Mouse (Mus musculus): ENCODE measurements around the gene Baz1a. TPM values are rescaled to one million over a fixed set of nuclear protein-coding genes. Genes with fewer than 3 reads are reported as not detected.
"Not testable (repeated sequence)": the region's sequence is repeated elsewhere in the genome, so short reads cannot be mapped to it uniquely, and the experiment has no call there.

Baz1a gene
- polyA plus RNA-seq, 1 experiment from 2014 or later = 33.2 TPM

DNA sequence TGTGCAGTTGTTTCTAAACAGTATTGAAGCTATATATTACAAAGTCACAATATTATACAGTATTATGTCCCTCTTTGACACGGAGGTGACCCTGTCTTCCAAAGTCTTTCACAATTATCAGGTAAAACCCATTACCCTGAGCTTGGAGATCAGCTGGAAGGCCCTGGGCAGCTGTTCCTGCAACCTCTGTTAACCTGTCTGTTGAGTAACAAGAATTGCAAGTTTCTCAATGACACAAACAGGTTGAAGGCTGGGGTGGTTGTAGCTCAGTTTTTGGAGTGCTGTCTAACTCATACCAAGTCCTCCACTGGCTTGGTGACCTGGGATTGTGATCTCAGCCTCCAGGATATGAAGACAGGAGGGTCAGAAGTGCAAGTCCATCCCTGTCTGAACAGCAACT is 1.1 kb downstream of the Baz1a start:
- no peak for DNase-seq (ENCODE audit: low spot score)

DNA sequence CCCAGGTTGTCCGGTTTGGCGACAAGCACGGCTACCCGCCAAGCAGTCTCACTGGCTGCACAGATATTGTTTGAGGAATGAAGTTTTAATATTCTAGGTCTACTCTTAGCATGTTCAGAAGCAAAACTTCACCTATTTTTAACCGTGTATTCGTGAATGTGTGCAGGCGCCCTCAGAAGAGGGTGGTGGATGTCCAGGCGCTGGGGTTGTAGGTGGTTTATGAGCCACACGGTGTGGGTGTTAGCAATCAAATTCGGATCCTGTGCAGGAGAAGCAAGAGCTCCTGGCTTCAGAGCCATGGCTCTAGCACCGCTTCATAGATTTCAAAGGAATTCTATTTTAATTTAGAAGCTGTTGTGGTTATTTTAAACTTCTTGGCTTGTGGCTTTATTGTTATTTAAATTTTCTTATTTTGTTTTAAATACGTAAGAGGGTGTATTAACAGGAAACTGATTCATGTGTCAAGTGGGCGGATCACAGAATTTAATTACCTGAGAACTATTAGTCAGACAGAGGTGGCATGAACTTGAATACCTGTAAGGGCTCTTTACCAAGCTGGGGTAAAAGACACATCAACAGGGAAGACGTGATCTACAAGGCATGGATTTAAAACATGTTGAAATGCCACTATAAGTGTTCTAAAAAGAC is 6.7 kb downstream of the Baz1a start:
- DNase-seq (ENCODE audit: low spot score) = no peak

DNA sequence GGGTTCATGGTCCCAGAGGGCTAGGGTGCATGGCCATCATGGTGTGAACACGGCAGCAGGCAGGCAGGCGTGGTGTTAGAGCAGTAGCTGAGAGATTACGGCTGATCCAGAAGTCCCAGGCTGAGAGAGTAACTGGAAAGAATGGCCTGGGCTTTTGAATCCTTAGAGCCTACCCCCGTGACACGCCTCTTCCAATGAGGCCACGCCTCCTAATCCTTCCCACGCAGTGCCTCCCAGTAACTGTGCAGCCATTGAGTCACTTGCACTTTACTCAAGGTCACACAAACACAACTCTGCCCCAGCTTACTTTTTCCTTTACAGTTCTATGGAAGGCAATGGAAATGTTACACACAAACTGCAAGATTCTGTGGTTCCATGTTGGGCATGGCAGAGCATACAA is 8.1 kb downstream of the Baz1a start:
- no peak for DNase-seq (ENCODE audit: low spot score)

DNA sequence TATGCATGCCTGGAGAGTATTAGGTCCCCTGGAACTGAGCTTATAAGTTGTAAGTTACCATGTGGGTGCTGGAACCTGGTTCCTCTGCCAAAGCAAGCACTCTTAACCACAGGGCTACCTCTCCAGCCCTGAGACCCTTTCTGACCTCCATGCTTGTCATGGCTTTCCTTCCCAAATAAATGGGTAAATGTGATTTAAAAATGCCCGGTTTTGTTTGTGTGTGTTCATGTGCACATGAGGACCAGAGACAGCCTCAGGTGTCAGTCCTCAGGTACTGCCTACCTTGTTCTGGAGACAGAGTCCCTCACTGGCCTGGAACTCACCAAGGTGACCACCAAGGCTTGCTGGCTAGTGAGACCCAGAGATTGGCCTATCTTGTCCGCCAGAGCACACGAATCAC is 9.8 kb downstream of the Baz1a start:
- no peak for DNase-seq (ENCODE audit: low spot score)

DNA sequence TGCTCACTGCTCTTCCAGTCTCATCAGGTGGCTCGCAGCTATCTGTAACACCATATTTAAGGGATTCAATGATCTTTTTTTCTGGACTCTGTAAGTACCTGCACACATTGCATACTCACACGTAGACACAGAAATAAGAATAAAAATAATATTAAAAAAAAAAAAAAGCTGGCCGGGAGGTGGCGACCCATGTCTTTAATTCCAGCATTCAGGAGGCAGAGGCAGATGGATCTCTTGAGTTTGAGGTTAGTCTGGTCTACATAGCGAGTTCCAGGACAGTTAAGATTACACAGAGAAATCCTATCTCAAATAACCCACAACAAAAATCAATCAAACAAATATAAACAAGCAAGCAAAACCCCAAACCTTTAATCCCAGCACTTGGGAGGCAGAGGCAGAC is 10.3 kb downstream of the Baz1a start:
- no peak for DNase-seq (ENCODE audit: low spot score)

DNA sequence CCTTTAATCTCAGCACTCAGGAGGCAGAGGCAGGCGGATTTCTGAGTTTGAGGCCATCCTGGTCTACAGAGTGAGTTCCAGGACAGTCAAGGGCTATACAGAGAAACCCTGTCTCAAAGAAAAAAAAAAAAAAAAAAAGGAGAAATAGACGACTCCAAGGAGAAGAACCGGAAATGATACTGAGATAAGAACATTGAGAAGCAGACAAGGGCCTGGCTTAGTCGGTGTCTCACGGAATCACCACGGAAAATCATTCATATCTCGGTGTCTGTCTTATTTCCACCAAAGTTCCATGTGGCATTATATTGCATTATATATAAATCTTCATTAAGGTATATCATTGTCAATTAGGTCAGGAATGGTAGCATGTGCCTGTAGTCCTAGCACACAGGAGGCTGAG is 11.6 kb downstream of the Baz1a start:
- not testable (repeated sequence) for DNase-seq (ENCODE audit: low spot score)

DNA sequence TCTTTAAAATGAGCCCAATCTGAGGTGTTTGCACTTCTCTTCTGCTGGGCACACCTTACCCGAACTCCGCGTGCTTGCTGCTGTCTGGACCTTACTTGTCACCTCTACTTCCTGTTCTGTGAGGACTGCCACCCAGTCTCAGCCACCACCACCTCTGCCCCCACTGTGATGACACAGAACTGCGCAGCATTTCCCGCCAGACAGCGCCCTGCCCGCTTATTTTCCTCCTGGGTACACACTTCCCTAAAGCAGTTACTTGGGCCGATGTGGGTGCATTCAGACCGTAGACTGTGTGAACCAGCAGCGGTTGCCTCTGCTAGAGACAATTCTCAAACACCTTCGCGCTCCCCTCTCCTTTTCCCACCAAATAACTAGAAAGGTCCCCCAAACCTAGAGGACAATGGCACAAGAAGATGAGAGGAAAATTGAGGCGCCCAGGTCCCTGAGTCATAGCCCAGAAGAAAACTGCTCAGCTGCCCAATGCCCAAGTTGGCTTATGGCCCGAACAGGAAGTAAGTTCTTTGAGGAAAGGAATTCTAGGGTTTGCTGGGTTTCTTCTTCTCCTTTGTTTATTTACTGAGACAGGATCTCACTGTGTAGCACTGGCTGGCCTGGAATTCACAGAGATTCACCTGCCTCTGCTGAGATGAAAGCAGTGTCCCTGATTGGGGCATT is 15.0 kb downstream of the Baz1a start:
- DNase-seq (ENCODE audit: low spot score) = peak; percentile 58

DNA sequence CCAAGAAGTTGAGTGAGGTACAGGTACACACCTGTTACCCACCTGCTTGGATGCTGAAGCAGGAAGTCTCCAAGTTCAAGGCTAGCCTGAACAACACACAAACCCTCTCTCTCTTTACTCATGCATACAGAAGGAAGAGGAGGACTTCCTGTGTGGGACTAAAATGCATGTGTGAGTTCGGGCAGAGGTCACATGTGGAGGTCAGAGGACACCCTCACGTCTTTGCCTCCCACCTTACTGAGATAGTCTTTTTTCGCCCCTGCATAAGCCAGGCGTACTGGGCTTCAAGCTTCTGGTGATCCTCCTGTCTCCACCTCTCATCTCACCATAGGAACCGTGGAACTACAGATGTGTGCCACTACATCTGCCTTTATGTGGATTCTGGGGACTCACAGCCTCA is 15.7 kb downstream of the Baz1a start:
- DNase-seq (ENCODE audit: low spot score) = peak; percentile 23

DNA sequence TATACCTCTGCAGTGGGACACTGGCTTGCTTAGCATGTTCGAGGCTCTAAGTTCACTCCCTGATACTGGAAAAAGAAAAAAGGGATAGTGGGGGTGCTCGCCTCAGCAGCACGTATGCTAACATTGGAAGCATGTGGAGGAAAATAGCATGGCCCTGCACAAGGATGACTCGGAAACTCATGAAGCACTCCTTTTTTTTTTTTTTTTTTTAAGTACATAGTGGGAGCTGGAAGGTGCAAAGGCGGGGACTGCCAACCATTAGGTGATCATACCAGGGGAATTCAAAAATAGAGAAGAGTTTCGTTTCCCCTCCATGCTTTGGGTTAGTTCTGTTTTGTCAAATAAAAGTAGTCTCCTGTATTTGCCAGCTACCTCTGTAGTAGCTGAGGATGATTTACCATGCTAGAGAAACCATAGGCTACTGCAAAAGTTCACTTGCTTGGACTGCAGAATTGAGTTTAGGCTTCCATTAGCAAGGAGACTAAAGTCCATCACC is 17.1 kb downstream of the Baz1a start:
- no peak for DNase-seq (ENCODE audit: low spot score)

DNA sequence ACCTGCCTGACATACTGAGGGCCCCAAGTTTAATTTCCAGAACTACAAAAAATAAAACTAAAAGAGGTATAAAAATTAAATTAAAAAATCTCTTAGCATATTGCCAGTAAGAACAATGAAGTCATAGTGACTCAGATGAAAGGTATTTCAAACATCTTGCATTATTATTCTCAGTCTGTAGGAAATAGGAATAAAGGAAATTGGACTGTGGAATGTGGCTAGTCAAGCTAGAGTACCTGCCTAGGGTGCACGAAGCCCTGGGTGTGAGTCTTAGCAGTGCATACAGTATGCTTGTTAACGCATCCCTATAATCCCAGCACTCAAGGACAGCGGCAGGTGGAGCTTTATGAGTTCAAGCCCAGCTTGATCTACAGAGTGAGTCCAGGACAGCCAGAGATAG is 18.2 kb downstream of the Baz1a start:
- DNase-seq (ENCODE audit: low spot score) = no peak

DNA sequence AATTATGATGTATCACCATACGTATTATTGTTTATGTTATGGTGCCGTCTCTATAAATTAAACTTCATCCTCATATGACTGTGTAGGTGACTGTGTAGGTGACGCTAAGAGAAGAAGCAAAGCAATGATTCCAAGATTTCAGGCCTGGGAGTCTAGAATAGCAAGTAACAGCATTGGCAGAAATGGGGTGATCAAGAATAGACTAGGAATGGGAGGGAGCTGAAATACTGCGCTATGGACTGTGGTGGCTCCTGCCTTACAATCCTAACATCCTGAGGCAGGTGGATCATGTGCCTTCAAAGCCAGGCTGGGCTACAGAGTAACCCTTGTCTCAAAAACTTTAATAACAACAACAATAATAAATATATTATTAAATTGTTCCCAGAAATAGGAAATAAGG is 19.7 kb downstream of the Baz1a start:
- no peak for DNase-seq (ENCODE audit: low spot score)

DNA sequence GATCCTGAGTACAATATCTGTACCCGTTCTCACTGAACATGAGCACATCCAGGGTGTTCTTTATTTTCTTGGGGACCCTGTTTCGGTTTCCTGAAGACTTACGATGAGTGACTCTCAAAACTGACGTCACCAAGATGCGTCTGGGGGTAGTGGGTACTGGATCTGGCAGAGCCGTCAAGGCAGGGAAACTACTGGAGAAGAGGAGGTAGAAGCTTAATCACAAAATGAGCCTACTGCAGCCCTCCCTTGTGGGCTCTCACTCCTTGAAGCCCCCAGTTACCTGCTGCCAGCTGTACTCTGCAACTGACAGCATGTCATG is 20.1 kb downstream of the Baz1a start:
- no peak for DNase-seq (ENCODE audit: low spot score)

DNA sequence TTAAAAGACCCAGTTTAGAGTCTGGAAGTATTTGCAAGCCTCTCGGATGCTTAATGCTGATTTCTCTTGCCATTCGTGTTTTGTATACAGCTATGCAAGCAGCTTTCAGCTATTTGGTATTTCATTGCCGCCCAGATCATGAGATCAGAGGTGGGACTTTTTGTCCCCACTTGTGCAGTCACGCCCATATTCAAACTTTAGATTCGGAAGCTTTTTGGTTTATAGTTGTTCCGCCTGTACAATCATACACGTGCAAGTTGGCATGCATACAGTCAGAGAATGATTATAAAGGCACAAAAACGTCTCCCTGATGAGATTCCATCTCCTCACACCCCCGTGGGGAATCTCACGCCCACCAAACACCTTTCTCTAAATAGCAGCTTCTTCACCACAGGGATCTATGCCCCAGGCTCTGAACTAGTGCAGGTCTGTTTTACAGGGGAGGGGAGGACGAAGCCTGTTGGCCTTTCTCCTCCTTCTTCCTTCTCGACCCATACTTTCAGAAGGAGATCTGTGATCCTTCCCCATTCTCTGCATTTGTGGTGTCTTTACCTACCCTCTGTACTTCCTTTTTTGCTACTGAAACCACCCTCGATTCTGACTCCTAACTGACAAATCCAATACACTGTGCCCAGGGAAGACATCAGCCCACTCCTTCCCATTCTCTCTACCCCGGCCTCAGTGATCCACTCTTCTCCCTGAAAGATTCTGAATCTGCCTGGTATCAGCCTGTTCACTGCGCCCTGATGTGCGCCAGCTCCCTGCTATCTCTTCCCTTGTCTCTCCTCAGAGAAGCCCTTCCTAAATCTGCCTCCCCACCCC is 20.7 kb downstream of the Baz1a start:
- no peak for DNase-seq (ENCODE audit: low spot score)

DNA sequence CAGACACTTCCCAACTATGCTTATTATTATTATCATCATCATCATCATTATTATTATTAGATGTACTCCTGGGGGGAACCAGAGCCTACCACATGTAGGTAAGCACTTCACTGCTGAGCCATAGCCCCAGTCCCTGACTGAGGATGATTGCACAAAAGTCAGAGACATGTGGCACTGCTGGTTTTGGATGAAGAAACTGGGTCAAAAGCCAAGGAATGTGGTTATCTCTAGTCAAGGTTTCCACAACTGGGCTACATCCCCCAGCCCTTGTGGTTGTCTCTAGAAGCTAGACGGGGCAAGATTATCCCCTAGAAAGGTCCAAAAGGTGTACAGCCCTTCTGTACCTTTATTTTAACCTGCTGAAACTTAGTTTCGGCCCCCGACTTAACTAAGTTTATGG is 21.3 kb downstream of the Baz1a start:
- DNase-seq (ENCODE audit: low spot score) = no peak

DNA sequence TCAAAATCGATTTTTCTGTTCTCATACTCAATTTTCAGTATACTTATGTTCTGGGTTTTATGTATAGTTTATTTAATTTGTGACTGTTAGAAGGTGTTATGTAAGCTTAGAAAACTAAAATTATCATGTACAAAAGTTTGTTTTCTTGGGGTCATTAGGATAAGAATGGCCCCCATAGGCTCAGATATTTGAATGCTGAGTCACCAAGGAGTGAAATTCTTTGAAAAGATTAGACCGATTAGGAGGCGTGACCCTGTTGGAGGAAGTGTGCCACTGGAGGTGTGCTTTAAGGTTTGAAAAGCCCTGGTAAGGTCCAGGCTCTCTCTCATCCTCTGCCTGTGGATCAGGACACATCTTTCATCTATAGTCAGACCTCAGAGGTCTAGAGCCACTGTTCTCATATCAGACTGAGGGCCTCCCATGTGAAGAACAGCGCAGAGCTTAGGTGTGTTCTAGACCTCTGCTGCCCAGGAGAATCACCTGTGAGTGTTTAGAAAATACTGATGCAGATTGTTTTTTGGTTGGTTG is 25.8 kb downstream of the Baz1a start:
- no peak for DNase-seq (ENCODE audit: low spot score)

DNA sequence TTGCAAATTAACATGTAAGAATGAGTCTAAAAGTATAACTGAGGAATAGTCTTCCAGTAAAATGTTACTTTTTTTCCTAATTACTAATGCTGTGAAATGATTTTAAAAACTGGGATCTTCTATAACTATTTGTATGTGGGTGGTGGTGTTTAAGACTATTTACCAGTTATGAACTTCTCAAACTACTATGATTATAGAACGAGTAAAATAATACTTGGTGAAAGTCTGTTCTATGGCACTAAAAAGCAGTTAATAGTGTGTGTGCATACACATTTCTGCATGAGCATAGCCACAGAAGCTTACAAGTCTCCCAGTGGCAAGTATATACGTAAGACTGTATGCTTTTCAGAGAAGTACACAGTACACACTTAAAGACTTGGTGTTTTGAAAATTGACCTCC is 27.0 kb downstream of the Baz1a start:
- DNase-seq (ENCODE audit: low spot score) = no peak

DNA sequence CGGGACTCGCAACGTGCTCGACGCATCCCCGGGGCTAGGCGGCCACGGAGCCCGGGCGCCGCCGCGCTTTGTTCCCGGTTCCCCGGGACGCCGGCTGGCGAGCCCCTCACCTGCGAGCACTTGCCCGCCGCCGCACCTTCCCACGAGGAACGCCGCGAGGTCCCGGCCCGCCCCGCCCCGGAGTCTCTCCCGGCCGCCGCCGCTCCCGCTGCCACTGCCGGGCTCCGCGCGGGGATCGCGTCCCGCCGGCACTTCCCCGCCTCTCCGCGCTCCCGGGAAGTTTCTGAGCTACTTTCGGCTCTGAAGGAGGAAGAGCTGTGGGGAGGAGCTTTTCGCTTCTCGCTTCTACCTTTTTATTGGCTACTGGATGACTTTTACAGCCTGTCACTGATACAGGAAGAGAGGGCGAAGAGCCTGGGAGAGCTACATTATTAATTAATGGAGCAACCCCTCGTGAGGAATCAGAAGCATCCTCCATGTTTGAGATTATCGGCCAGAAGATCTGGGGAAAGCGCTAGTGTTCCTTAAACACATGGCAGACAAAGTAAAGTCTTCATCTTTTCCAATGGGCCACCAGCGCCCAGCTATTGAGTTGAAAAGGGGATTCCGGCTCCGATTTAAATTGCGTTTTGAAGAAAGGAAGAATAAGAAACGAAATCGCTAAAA is 28.0 kb downstream of the Baz1a start, which contains the start of gene Gm20403:
Gm20403 (minus strand) TSS at position 478 of the 666 bp plus-strand sequence.
- peak; percentile 62 for DNase-seq (ENCODE audit: low spot score)

DNA sequence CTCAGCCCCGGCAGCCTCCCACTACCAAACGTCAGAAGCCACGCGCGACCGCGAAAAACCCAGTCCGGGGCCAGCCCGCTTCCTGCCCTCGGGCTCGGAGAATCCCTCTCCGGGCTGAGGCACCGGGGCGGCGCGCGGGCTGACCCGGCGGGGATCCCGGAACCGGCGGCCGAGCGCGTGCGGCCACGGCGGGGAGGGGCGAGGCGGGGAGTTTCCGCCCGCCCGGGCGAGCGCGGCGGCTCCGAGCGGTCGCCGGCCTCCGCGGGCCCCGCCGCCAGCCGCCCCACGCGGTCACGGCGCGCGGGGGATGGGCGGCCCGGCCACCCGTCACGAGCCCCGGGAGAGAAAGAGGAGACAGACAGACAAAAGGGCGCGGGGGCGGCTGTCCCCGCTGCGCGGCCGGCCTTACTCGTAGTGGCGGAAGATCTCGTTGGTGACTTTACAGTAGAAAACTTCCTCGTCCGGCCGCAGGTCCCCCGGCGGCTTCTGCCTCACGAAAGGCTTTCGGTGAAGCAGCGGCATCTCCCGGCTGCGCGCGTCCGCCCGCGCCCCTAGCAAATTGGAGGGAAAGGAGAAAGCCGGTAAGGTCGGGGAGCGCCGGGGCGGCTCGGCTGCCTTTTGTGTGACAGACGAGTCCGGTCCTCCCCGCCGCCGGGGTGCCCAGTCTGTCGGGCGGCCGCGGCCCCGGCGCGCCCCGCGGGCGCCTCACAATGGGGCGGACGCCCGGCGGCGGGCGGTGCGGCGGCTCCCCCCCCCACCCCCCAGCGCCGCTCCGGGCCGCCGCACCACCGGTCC is 28.7 kb downstream of the Baz1a start:
- DNase-seq (ENCODE audit: low spot score) = peak; percentile 66

DNA sequence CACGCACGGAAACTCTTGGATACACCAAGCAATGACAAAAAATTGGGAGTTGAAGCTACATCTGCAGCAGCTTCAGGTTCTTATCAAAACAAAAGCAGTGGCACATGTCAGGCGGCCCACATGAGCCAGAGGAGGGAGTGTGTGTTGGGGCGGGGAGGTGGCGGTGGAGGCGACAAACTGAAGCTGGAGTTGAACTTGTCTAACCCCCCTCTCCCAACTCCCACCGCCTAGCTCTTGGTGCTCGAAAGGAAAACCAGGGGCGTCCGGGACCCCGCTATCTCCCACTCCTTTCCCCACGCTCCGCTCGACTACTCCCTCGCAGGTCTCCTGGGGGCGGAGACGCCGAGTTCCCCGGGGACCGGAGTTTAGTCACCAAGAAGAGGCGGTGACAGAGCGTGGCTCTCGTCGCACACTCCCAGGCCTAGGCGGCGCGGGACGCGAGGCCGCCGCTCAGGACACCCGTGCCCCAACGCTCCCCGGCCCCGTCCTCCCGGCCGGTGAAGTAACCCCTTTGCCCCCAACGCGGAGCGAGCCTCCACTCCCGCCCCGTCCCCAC is 29.4 kb downstream of the Baz1a start:
- DNase-seq (ENCODE audit: low spot score) = peak; percentile 71

DNA sequence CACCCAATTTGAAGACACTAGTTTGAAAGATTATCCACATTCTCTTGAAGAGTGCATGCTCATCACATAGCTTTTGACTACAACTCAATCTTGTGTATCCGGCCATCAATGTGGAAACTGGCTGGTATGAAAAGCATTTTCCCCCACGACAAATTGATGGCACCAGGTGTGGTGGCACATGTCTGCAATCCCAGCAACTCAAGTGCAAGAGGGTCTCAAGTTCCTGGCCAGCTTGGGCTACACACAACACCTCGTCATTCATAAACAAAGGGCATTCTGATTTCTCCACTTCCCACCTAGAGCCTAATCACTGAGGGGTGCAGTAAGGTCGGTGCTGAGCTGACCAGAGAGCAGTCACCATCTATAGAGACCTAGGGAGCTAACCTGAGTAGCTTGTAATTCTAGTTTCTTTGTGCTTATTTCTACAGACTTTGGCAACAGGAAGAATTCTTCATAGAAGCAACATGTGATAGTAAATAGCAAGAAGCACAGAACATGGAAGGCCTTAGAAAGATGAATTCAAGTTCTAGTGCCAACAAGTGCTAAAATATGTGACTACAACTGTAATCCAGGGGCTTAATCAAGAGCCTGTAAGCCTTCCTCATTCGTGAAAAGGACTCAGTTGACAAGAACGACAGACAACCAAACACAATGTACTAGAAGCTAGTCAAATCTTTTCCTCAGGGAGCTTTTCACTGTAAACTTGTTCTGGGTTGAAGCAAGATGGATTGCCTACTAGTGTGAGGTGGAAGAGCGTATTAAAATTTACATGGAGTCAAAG is 31.0 kb downstream of the Baz1a start:
- DNase-seq (ENCODE audit: low spot score) = no peak

Measured in thymus, postnatal 0 days (tissue).